In genomic region chr2:144239318-144239717, GRCm38 (mm10) we compare ENCODE assay signal across 22 mouse cellular contexts. TPM values are rescaled to one million over a fixed set of nuclear protein-coding genes. Genes with fewer than 3 reads are reported as not detected.
DNase-seq lines count a peak whose midpoint lies in the region; ATAC-seq and TF ChIP-seq lines count a peak whose summit lies in the region.
"Had no signal": no experiment of that assay in that cellular context is flagged by ENCODE, and none has a peak within 500 bp of the region (broad histone marks: within the 10 kb centered on the region; RNA-seq: fewer than 3 reads in every experiment).

No protein-coding gene starts in this region.

- H3K27ac ChIP-seq in heart, embryonic 10.5 days: no peak overlapping the region
- peak overlapping the region; percentile 48 for H3K27ac ChIP-seq in spleen, adult 2 months (ENCODE audit: insufficient read depth, low read length)
- H3K27ac ChIP-seq: hindbrain, embryonic 12.5 days had no signal

- H3K27me3 ChIP-seq in heart, embryonic 10.5 days (ENCODE audit: insufficient read depth, poor library complexity, severe bottlenecking): no peaks in the 10 kb centered on the region
- H3K27me3 ChIP-seq in spleen, adult 2 months (ENCODE audit: control insufficient read depth, insufficient read depth, low read length): no peaks in the 10 kb centered on the region
- H3K27me3 ChIP-seq: embryonic facial prominence, embryonic 12.5 days; embryonic facial prominence, embryonic 15.5 days; hindbrain, embryonic 12.5 days; intestine, embryonic 15.5 days had no signal

- no peaks in the 10 kb centered on the region; the same call in 1 of the 2 replicates for H3K4me1 ChIP-seq in heart, embryonic 10.5 days
- H3K4me1 ChIP-seq in spleen, adult 2 months (ENCODE audit: control insufficient read depth, insufficient read depth, insufficient read length): peaks cover 21% of the 10 kb centered on the region; the same call in 1 of the 2 replicates

- H3K36me3 ChIP-seq in heart, embryonic 10.5 days: no peaks in the 10 kb centered on the region
- no peaks in the 10 kb centered on the region for H3K36me3 ChIP-seq in spleen, adult 2 months (ENCODE audit: control insufficient read depth, insufficient read depth, low read length)
- H3K36me3 ChIP-seq: embryonic facial prominence, embryonic 12.5 days; embryonic facial prominence, embryonic 15.5 days; hindbrain, embryonic 12.5 days; intestine, embryonic 15.5 days had no signal

- 59% methylated on average over 2 of the region's 2 CpGs for WGBS in heart, embryonic 10.5 days
- WGBS in spleen, adult 2 months: 34% methylated on average over 2 of the region's 2 CpGs

- no peak for TF ChIP-seq CTCF in spleen, adult 2 months (IDR thresholded peaks at IDR 0.05; ENCODE audit: extremely low read depth, insufficient read depth, insufficient read length, insufficient replicate concordance)

- no peaks in the 10 kb centered on the region for H3K9me3 ChIP-seq in heart, embryonic 10.5 days
- H3K9me3 ChIP-seq: embryonic facial prominence, embryonic 12.5 days; embryonic facial prominence, embryonic 15.5 days; hindbrain, embryonic 12.5 days; intestine, embryonic 15.5 days had no signal

- peak; percentile 33; the same call in 1 of the 2 replicates for ATAC-seq in neutrophil, adult 5-6 weeks (ENCODE audit: extremely low read depth, insufficient number of reproducible peaks, low FRiP score, poor library complexity, severe bottlenecking)
- no peak for ATAC-seq in CD4-positive, CD25-positive, alpha-beta regulatory T cell, adult 4 months
- ATAC-seq: forebrain, embryonic 14.5 days; forebrain, postnatal 0 days; hindbrain, embryonic 16.5 days had no signal

- DNase-seq in heart, adult 11 months: peak; percentile 89
- DNase-seq in heart, embryonic 10.5 days (ENCODE audit: low spot score): no peak
- peak in 1 of 2 experiments; percentile 58 for DNase-seq in spleen, adult 2 months (ENCODE audit: low read depth in 1 of 2, low spot score in 2 of 2)
- DNase-seq in spleen, postnatal 4 days (ENCODE audit: low spot score in 2 of 2): no peak
- peak; percentile 55 to 72 for DNase-seq in B cell, adult 2 months
- DNase-seq in adipocyte (ENCODE audit: low spot score): no peak
- DNase-seq: adrenal gland, adult 8-10 months; adrenal gland, postnatal 25 days; cerebellum, adult 18-20 months; cerebellum, adult 9-10 months; cerebellum, postnatal 14 days; forebrain, postnatal 0 days; gastrocnemius, postnatal 36 days; kidney, adult 18-20 months had no signal

- no peak overlapping the region for H3K4me3 ChIP-seq in heart, embryonic 10.5 days
- H3K4me3 ChIP-seq in spleen, adult 2 months (ENCODE audit: extremely low read depth, insufficient read depth, insufficient read length): no peak overlapping the region
- H3K4me3 ChIP-seq: embryonic facial prominence, embryonic 12.5 days; embryonic facial prominence, embryonic 15.5 days; hindbrain, embryonic 12.5 days; intestine, embryonic 15.5 days had no signal

- TF ChIP-seq POLR2A in spleen, adult 2 months (IDR thresholded peaks at IDR 0.05; ENCODE audit: low read depth, low read length): no peak

RNA-seq across cellular contexts. Expression of gene Mgme1, which starts 31.1 kb away (rescaled TPM):
- polyA plus RNA-seq in heart, embryonic 10.5 days (2016; fragmentation: Nextera tagmentation; extraction: Ambion mirVana): 24.7 TPM in 2 replicates
- 2.0 and 2.1 TPM in 2 replicates for polyA plus RNA-seq in spleen, adult 2 months (2012; rRNA removed)
- total RNA-seq in neutrophil, adult 5-6 weeks (2017): 6.8 and 7.6 TPM in 2 replicates
- 10 to 100 TPM in 1 of 2 experiments, 1 to 10 TPM in 1; 7.7 to 13.6 TPM for polyA plus RNA-seq in CD4-positive, CD25-positive, alpha-beta regulatory T cell, adult 4 months (2017; shearing (Covaris generic))

RNA-seq across cellular contexts. Expression of gene Snx5, which starts 31.4 kb away (rescaled TPM):
- 119 and 128 TPM in 2 replicates for polyA plus RNA-seq in heart, embryonic 10.5 days (2016; fragmentation: Nextera tagmentation; extraction: Ambion mirVana)
- polyA plus RNA-seq in spleen, adult 2 months (2012; rRNA removed): 80.2 and 100 TPM in 2 replicates
- total RNA-seq in neutrophil, adult 5-6 weeks (2017): 486 and 515 TPM in 2 replicates
- polyA plus RNA-seq in CD4-positive, CD25-positive, alpha-beta regulatory T cell, adult 4 months (2017; shearing (Covaris generic)): 10 to 100 TPM; 57.7 to 79.5 TPM

Comparison
In these comparisons a context has a peak if more than half of its experiments do, and no peak if none do; other contexts are left out.
1. DNase-seq: peak in heart, adult 11 months (single experiment) and B cell, adult 2 months (2 of 2); none in heart, embryonic 10.5 days (single experiment), spleen, postnatal 4 days (0 of 2) and adipocyte (single experiment).